Mouse (Mus musculus): ENCODE data around the gene Bhlhe40. TPM values are rescaled to one million over a fixed set of nuclear protein-coding genes. Genes with fewer than 3 reads are reported as not detected.
A peak's percentile ranks its signal among the peaks of the same experiment; 100 is the strongest.

The Bhlhe40 gene
- polyA plus RNA-seq, 1 experiment from 2014 or later: 1.3 TPM

GRCm38 (mm10) chr6:108700638-108701343 is 40.4 kb downstream of the Bhlhe40 start:
- 33% methylated on average over 17 of the region's 17 CpGs for WGBS
- Histone ChIP-seq H3K27ac (replicated peaks) (peak overlapping the region; percentile 48; the same call in 1 of the 2 replicates), H3K9me3 (no peaks in the 10 kb centered on the region), H3K4me1 (peaks cover 32% of the 10 kb centered on the region), H3K4me3 (0 out of 2 replicates have a peak overlapping the region, but pooled peaks have one; percentile 20), H3K36me3 (replicated peaks) (no peaks in the 10 kb centered on the region), H3K27me3 (replicated peaks; ENCODE audit: low read depth, poor library complexity, severe bottlenecking) (peaks cover 25% of the 10 kb centered on the region)
- no peak for DNase-seq (ENCODE audit: low spot score)

GRCm38 (mm10) chr6:108702648-108703047 is 42.2 kb downstream of the Bhlhe40 start:
- Histone ChIP-seq H3K27ac (replicated peaks) (no peak overlapping the region), H3K36me3 (replicated peaks) (no peaks in the 10 kb centered on the region), H3K4me3 (no peak overlapping the region), H3K27me3 (replicated peaks; ENCODE audit: low read depth, poor library complexity, severe bottlenecking) (peaks cover 25% of the 10 kb centered on the region), H3K4me1 (peaks cover 32% of the 10 kb centered on the region), H3K9me3 (no peaks in the 10 kb centered on the region)
- WGBS: 52% methylated on average over 3 of the region's 3 CpGs
- no peak for DNase-seq (ENCODE audit: low spot score)

- Histone ChIP-seq H3K36me3 (replicated peaks) (no peaks in the 10 kb centered on the region), H3K9me3 (no peaks in the 10 kb centered on the region), H3K4me3 (no peak overlapping the region), H3K4me1 (peaks cover 29% of the 10 kb centered on the region), H3K27me3 (replicated peaks; ENCODE audit: low read depth, poor library complexity, severe bottlenecking) (peaks cover 29% of the 10 kb centered on the region), H3K27ac (replicated peaks) (no peak overlapping the region)
- DNase-seq (ENCODE audit: low spot score): no peak
- 90% methylated on average over 1 of the region's 1 CpGs for WGBS
These were observed 42.7 kb downstream of the Bhlhe40 start for GRCm38 (mm10) chr6:108703085-108703484.

GRCm38 (mm10) chr6:108704316-108705080 is 44.1 kb downstream of the Bhlhe40 start:
- H3K36me3 ChIP-seq (replicated peaks): no peaks in the 10 kb centered on the region
- no peak for DNase-seq (ENCODE audit: low spot score)
- H3K4me3 ChIP-seq: no peak overlapping the region
- H3K27me3 ChIP-seq (replicated peaks; ENCODE audit: low read depth, poor library complexity, severe bottlenecking): peaks cover 37% of the 10 kb centered on the region
- WGBS: 69% methylated on average over 9 of the region's 9 CpGs
- H3K9me3 ChIP-seq: no peaks in the 10 kb centered on the region
- no peak overlapping the region for H3K27ac ChIP-seq (replicated peaks)
- H3K4me1 ChIP-seq: peaks cover 30% of the 10 kb centered on the region

- Histone ChIP-seq H3K27ac (replicated peaks) (no peak overlapping the region), H3K36me3 (replicated peaks) (no peaks in the 10 kb centered on the region), H3K9me3 (no peaks in the 10 kb centered on the region), H3K27me3 (replicated peaks; ENCODE audit: low read depth, poor library complexity, severe bottlenecking) (peaks cover 34% of the 10 kb centered on the region), H3K4me3 (no peak overlapping the region), H3K4me1 (peaks cover 26% of the 10 kb centered on the region)
- 73% methylated on average over 6 of the region's 6 CpGs for WGBS
- no peak for DNase-seq (ENCODE audit: low spot score)
These were observed 45.5 kb downstream of the Bhlhe40 start for GRCm38 (mm10) chr6:108705957-108706356.

GRCm38 (mm10) chr6:108706994-108707645 is 46.7 kb downstream of the Bhlhe40 start:
- Histone ChIP-seq H3K36me3 (replicated peaks) (no peaks in the 10 kb centered on the region), H3K4me1 (peaks cover 21% of the 10 kb centered on the region), H3K27me3 (replicated peaks; ENCODE audit: low read depth, poor library complexity, severe bottlenecking) (peaks cover 34% of the 10 kb centered on the region), H3K9me3 (no peaks in the 10 kb centered on the region), H3K27ac (replicated peaks) (no peak overlapping the region), H3K4me3 (no peak overlapping the region)
- WGBS: 92% methylated on average over 8 of the region's 8 CpGs
- no peak for DNase-seq (ENCODE audit: low spot score)

- H3K27ac ChIP-seq (replicated peaks): no peak overlapping the region
- H3K4me1 ChIP-seq: peaks cover 16% of the 10 kb centered on the region
- H3K27me3 ChIP-seq (replicated peaks; ENCODE audit: low read depth, poor library complexity, severe bottlenecking): peaks cover 34% of the 10 kb centered on the region
- H3K4me3 ChIP-seq: peak overlapping the region; percentile 55
- WGBS: 19% methylated on average over 9 of the region's 9 CpGs
- H3K9me3 ChIP-seq: no peaks in the 10 kb centered on the region
- H3K36me3 ChIP-seq (replicated peaks): no peaks in the 10 kb centered on the region
- no peak for DNase-seq (ENCODE audit: low spot score)
These were observed 48.7 kb downstream of the Bhlhe40 start for GRCm38 (mm10) chr6:108709131-108709470.

GRCm38 (mm10) chr6:108709471-108710231 is 49.2 kb downstream of the Bhlhe40 start:
- DNase-seq (ENCODE audit: low spot score): peak; percentile 81
- WGBS: under 1% methylated on average over 29 of the region's 29 CpGs
- H3K27me3 ChIP-seq (replicated peaks; ENCODE audit: low read depth, poor library complexity, severe bottlenecking): peaks cover 34% of the 10 kb centered on the region
- peaks cover 16% of the 10 kb centered on the region for H3K4me1 ChIP-seq
- H3K4me3 ChIP-seq: peak overlapping the region; percentile 55
- H3K36me3 ChIP-seq (replicated peaks): no peaks in the 10 kb centered on the region
- H3K27ac ChIP-seq (replicated peaks): no peak overlapping the region; the same call in 1 of the 2 replicates
- no peaks in the 10 kb centered on the region for H3K9me3 ChIP-seq

GRCm38 (mm10) chr6:108710667-108711066 is 50.2 kb downstream of the Bhlhe40 start:
- no peaks in the 10 kb centered on the region for H3K36me3 ChIP-seq (replicated peaks)
- no peak overlapping the region for H3K27ac ChIP-seq (replicated peaks)
- no peak for DNase-seq (ENCODE audit: low spot score)
- 76% methylated on average over 3 of the region's 3 CpGs for whole genome bisulfite sequencing
- no peak overlapping the region for H3K4me3 ChIP-seq
- H3K9me3 ChIP-seq: no peaks in the 10 kb centered on the region
- H3K27me3 ChIP-seq (replicated peaks; ENCODE audit: low read depth, poor library complexity, severe bottlenecking): peaks cover 34% of the 10 kb centered on the region
- peaks cover 16% of the 10 kb centered on the region for H3K4me1 ChIP-seq

GRCm38 (mm10) chr6:108711192-108711964 is 50.9 kb downstream of the Bhlhe40 start:
- H3K36me3 ChIP-seq (replicated peaks): no peaks in the 10 kb centered on the region
- H3K27me3 ChIP-seq (replicated peaks; ENCODE audit: low read depth, poor library complexity, severe bottlenecking): peaks cover 34% of the 10 kb centered on the region
- H3K27ac ChIP-seq (replicated peaks): no peak overlapping the region
- no peak for DNase-seq (ENCODE audit: low spot score)
- peaks cover 16% of the 10 kb centered on the region for H3K4me1 ChIP-seq
- WGBS: 83% methylated on average over 4 of the region's 4 CpGs
- H3K9me3 ChIP-seq: no peaks in the 10 kb centered on the region
- H3K4me3 ChIP-seq: no peak overlapping the region

- H3K9me3 ChIP-seq: no peaks in the 10 kb centered on the region
- DNase-seq (ENCODE audit: low spot score): no peak
- peaks cover 16% of the 10 kb centered on the region for H3K4me1 ChIP-seq
- H3K27ac ChIP-seq (replicated peaks): no peak overlapping the region
- no peaks in the 10 kb centered on the region for H3K36me3 ChIP-seq (replicated peaks)
- H3K4me3 ChIP-seq: no peak overlapping the region
- H3K27me3 ChIP-seq (replicated peaks; ENCODE audit: low read depth, poor library complexity, severe bottlenecking): peaks cover 30% of the 10 kb centered on the region
These were observed 51.7 kb downstream of the Bhlhe40 start for GRCm38 (mm10) chr6:108712148-108712547.

Measured in embryonic facial prominence, embryonic 10.5 days (tissue).